Mouse (Mus musculus) ES-E14 (cell line): ENCODE data around the gene Zcchc7.

Source experiments
- HCFC1 ChIP-seq: IDR thresholded peaks from 2 replicates; pipeline ENCODE4 v1.6.1; 2012; ENCODE audit warnings: low read length, inconsistent platforms, borderline replicate concordance; ENCODE audit not compliant: insufficient read depth
- ZC3H11A ChIP-seq: IDR thresholded peaks from 2 replicates; pipeline ENCODE4 v1.6.1; 2012; ENCODE audit warnings: low read depth, mild to moderate bottlenecking, inconsistent platforms, low read length, borderline replicate concordance

GRCm38 (mm10) chr4:44981280-44981973 lies 225.8 kb downstream of the Zcchc7 start, which contains the start of gene Grhpr:
- TF ChIP-seq HCFC1 (no peak), ZC3H11A (no peak)
